Mouse (Mus musculus): ENCODE data around the gene 1700061G19Rik.

The 1700061G19Rik gene

DNA sequence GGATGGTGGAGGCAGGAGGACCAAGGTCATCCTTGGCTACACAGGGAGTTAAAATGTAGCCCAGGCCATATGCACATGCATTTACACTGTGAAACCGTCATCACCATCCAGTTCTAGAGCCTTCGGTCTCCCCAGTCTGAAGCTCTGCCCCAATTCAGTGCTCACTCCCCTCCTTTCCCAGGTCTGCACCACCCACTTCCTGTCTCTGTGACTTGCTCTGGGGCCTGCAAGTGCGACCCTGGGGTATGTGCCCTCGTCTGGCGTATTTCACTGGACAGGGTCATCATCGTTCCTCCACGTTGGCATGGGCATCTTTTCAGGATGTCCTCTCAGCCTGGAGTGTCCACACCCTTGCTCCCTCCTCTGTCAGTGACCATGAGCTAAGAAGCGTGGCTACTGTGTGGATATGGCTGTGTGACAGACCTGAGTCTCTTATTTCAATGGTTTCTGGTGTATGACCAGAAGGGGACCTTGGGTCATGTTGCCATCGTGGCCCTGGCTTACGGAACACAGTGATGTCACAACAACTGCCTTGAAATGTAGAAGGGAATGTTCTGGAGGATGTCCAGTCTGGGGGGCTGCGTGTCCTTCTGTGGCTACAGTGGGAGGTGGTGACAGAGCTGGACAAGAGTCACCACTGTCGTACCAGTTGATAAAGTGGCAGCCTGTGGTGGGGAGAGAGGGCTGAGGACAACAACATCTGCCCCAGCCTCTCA lies at the start of gene 1700061G19Rik:
1700061G19Rik (plus strand) TSS at position 542 of the 716 bp plus-strand sequence.
- no peak for DNase-seq (ENCODE audit: extremely low spot score, low read depth, low spot score)

DNA sequence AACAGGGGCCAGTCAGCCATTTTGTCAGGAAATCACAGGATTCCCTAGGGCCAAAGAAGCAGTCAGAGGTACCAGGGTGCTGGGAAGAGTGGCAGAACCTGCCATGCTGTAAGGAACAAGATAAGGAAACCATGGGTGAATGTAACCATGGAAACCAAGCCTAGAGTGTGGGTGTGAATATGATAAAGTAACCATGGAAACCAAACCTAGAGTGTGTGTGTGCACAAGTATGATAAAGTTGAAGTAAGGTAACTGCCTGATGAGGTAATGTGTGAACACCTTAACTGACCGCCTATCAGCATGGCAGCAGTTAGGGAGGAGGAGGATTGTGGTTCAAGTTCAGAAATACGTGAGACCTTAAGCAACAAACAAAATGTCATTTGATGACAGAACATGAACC lies 48.6 kb upstream of the 1700061G19Rik start:
- DNase-seq (ENCODE audit: extremely low spot score, low read depth, low spot score): no peak

DNA sequence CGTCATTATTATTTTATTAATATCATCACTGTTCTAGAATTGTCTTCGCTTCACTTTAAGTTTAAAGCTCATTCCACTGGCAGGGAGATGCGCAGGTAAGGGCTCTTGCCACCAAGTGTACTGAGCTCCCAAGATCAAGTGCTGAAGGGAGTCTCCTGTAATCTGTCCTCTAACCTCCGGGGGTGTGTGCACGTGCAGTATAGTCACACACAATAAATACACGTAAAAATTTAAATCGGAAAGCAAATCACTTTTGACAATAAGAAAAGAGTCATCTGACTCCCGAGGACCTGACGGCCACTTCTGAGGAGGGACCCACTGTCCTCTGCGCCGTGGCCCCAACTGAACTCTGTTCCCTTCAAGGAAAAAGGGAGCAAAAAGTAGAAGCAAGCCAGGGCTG lies 46.1 kb upstream of the 1700061G19Rik start:
- no peak for DNase-seq (ENCODE audit: extremely low spot score, low read depth, low spot score)

- no peak for DNase-seq (ENCODE audit: extremely low spot score, low read depth, low spot score)
These were observed 45.5 kb upstream of the 1700061G19Rik start for GRCm38 (mm10) chr17:56829795-56830194.

DNA sequence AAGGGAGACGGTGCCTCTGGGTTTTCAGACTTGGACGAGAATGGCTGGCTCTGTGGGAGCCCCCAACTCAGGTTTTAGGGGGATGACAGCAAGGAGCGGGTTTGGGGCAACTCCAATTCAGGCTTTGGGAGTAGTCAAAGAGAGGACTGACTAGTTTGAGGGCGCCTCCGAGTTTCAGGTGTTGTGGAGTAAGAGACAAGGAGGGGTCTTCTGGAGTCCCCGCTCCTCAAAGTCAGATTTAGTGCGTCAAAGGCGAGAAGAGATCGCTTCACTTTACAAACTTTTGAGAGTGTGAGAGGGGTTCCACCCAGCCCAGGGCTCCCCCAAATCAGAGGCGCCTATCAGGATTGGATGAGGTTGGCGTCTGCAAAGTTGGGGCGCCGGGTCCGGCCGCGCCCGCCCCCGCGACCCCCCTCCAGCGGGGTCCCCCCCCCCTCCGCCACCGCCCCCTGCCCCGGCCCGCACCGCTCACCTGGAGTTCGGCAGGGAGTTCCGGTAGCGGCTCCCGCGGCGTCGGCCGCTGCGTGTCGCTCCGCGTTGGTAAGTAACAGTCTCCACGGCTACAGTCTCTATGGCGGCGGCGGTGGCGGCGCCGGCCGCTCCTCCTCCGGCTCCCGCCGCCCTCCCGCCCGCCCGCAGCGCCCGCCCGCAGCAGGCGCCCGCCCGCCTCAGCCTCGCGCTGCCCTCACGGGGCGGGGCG lies 44.7 kb upstream of the 1700061G19Rik start, which contains the start of gene Rfx2:
Rfx2 (minus strand) TSS at position 603 of the 700 bp plus-strand sequence.
- no peak for DNase-seq (ENCODE audit: extremely low spot score, low read depth, low spot score)

- peak; percentile 87 for DNase-seq (ENCODE audit: extremely low spot score, low read depth, low spot score)
These were observed 44.0 kb upstream of the 1700061G19Rik start for GRCm38 (mm10) chr17:56831111-56831816.

- no peak for DNase-seq (ENCODE audit: extremely low spot score, low read depth, low spot score)
These were observed 42.4 kb upstream of the 1700061G19Rik start for GRCm38 (mm10) chr17:56832918-56833317.

DNA sequence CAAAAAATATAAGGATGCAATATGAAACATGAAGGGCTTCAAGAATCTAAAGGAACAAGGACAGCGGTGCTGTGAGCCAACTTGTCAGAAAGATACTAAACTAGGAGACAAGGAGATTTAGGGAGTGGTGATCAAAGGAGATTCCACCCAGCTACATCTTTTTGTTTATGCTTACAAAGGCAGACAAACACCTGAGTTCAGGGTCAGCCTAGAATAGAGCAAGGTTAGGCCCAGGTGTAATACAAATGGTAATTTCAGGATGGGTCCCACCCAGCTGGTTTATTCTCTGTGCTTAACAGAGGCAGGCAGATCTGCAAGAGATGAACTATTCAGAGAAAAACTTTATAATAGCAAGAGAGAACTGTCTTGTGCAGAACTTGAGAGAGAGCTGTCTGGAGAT lies 41.9 kb upstream of the 1700061G19Rik start:
- DNase-seq (ENCODE audit: extremely low spot score, low read depth, low spot score): no peak

DNA sequence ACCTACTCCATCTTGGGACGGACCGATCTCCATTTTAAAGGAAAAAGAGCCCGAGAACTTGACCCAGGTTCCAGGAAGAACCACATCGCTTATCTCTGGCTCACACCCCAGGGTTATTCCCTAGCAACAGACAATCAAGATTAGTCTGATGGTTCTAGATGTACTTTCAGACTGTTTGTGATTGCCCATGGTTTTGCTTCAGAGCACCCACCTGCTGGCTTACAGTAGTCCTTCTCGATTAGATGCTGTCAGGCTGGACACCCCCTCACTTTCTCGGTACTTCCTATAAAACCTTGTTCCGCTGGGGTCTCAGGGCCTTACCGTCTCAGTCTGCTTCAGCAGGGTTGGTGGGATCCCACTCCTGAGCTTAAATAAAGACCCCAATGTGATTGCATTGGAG lies 38.9 kb upstream of the 1700061G19Rik start:
- DNase-seq (ENCODE audit: extremely low spot score, low read depth, low spot score): no peak

DNA sequence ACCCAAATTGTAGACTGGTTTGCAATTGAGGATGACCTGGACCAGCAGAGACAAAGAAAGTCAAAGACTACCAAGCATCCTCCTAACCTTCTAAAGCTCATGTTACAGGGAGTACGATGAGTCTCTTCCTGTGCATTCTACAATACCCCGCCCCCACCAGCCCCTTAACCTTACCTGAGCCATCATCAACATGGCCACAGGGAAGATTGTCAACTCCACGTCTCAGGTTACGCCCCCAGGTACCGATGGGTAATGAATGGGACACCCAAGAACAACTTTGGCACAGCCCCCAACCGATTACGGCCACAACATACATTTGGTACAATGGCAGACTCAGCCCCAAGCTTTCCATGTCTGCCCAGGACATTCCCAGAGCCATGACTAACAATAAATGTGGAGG lies 34.8 kb upstream of the 1700061G19Rik start:
- DNase-seq (ENCODE audit: extremely low spot score, low read depth, low spot score): no peak

GRCm38 (mm10) chr17:56842173-56842572 lies 33.1 kb upstream of the 1700061G19Rik start:
- no peak for DNase-seq (ENCODE audit: extremely low spot score, low read depth, low spot score)

DNA sequence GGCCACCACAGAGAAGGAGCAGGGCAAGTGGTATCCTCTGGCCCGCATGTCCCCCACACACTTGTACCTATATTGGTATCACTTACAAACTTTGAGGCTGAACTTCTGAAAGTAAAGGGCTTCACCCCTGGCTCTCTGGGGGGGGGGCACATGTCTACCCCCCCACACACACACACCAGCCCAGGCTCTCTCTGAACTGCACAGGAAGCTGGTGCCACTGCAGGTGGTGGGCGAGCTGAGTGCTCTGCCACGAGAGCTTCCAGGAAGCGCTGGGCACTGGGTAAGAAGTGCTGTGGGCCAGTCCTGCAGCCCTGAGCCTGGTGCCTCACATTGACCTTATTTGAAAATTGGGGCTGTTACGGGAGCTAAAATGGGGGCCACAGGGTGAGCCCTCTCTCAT lies 31.6 kb upstream of the 1700061G19Rik start:
- no peak for DNase-seq (ENCODE audit: extremely low spot score, low read depth, low spot score)

GRCm38 (mm10) chr17:56848785-56849184 lies 26.5 kb upstream of the 1700061G19Rik start:
- DNase-seq (ENCODE audit: extremely low spot score, low read depth, low spot score): no peak

DNA sequence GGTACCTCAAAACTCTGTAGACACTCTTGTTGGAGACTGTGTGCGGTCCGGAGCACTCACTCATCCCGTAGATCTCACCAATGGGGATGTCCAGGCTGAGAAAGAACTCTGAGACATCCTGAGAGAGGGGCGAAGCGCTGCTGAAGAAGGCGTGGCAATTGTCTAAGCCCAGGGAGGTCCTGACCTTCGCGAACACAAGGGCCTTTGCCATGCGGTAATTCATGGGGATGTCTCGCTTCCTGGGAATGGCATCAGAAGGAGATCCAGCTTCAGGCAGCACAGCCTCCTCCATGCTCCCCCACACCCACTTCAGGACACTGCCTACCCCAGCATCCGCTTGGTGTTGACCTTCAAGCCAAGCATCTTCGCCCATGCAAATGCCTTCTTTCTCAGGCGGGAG lies 25.6 kb upstream of the 1700061G19Rik start:
- no peak for DNase-seq (ENCODE audit: extremely low spot score, low read depth, low spot score)

- DNase-seq (ENCODE audit: extremely low spot score, low read depth, low spot score): no peak
These were observed 24.1 kb upstream of the 1700061G19Rik start for GRCm38 (mm10) chr17:56851167-56851566.

DNA sequence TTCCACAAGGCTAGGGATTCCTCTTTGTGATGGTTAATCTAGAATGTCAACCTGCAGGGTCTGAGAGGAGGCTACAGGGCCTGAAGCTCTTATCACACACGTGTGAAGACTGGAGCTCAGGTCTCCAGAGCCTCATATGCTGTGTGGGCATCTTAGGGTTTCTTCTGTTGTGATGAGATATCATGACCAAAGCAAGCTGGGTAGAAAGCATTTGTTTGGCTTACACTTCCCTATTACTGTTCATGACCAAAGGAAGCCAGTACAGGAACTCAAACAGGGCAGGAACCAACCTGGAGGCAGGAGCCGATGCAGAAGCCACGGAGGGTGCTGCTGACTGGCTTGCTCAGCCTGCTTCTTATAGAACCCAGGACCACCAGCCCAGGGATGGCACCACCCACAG lies 19.9 kb upstream of the 1700061G19Rik start:
- no peak for DNase-seq (ENCODE audit: extremely low spot score, low read depth, low spot score)

- peak; percentile 18 for DNase-seq (ENCODE audit: extremely low spot score, low read depth, low spot score)
These were observed 17.1 kb upstream of the 1700061G19Rik start for GRCm38 (mm10) chr17:56858216-56858615.

DNA sequence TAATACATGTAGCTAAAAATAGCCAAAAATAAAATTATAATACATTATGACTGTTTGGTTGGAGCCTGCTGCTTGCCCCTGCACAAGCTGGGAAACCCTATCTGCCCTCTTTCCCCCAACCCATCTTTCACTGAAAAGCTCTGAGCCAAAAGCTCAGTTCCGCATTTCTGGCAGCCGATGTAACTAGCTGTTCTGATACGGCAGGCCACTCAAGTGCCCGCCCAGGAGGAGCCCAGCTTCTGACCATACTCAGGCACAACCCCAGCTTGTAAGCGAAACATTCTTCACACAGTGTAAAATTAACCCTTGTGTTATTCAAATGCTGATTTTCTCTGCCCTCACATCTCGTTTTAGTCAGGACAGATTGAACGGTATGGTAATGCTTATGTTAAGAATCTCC lies 16.4 kb upstream of the 1700061G19Rik start:
- DNase-seq (ENCODE audit: extremely low spot score, low read depth, low spot score): no peak

DNA sequence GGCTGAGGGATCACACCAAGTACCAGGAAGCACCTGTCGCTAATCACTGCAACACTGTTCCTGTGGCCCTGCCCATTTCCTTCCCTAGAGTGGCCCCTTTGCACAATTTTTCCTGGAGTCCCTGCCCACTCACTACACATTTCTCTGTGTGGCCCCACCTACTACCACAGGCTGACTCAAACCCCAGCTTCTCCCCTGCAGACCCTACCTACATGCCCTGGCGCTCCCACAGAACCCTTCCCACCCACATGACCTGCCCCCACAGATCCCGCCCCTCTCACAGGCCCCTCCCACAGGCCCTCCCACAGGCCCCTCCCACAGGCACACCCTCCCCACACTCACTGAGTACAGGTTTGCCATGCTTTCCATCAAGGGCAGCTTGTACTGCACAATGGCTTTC lies 14.1 kb upstream of the 1700061G19Rik start:
- DNase-seq (ENCODE audit: extremely low spot score, low read depth, low spot score): no peak

DNA sequence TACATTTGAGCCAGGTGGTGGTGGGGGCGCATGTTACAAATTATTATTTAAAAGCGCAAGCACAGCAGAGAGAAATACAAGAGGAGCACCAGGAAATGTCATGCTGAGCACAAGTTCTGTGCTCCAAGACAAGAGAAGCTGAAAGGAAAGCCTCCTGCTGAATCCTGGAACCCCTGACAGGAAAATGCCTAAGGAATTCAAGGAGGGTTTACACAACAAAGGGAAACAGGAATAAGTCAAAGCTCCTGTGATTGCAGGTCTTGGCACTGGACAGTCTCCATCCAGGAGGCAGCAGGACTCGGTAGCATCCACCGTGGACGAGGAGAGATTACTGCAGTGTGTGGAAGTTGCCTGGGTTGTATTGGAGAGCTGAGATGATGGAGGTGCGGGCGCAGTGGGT lies 9.2 kb upstream of the 1700061G19Rik start:
- DNase-seq (ENCODE audit: extremely low spot score, low read depth, low spot score): no peak

GRCm38 (mm10) chr17:56869481-56869977 lies 5.7 kb upstream of the 1700061G19Rik start:
- no peak for DNase-seq (ENCODE audit: extremely low spot score, low read depth, low spot score)

Data from hindlimb bud, embryonic 11.5 days (tissue).